Mouse (Mus musculus) neural tube, embryonic 10.5 days (tissue): ENCODE measurements around the gene Gm28036.
A peak's percentile ranks its signal among the peaks of the same experiment; 100 is the strongest.

Experiments
- DNase-seq: peaks from one replicate; pipeline ENCODE4 v3.0.0-alpha.2; 2017; ENCODE audit warnings: low spot score; ENCODE audit errors: extremely low spot score

Gene Gm28036

DNA sequence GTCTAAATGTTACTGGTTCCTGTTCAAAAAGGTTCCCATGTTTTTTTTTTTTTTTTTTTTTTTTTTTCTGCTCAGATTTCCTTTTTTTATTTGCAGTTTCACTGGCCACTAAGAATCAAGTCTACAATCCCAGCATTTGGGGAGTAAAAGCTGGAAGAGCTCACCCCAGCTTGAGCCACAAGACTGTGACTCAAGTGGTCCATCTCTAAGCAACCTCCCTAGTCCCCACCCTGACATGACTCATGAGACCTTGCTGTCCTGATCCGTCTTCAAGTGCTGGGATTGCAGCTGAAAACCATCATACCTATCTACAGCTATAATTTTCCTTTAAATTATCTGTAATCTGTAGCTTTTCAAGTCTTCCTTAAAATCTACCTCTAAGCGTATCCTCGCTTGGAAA is 42.4 kb downstream of the Gm28036 start:
- DNase-seq = no peak

DNA sequence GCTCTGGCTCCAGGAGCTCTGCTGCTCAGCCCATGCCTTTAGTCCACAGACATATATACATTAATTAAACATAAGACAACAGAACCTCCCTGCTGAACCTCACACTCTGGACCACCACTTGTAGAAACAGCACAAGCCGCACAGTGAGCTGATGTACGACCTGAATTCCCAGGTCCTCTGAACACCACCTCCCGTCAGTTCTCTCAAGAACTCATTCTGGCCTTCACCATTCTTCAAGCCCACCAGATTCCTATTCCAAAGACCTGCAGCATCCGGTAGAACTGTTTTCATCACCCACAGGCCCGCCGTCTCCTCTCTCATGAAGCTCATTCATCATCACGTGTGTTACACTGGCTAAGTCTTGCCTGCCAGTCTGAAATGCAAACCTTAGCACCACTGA is 46.5 kb downstream of the Gm28036 start:
- no peak for DNase-seq

DNA sequence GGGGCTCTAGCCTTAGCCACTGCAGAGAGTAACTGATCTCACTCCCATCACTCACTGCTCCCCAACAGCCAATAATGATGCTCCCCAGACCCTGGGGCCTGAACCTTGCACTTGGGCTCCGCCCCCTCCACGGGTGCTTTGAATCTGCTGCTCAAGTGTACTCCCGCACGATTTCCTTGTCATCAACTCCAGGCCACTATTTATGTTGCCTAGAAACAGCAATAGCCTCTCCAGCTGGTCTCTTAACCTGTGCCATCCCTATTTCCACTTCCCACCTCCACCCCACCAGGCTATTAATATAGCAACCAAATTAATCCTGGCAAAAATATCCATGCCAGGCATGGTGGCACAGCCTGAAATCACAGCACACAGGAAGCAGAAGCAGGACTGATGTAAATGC is 47.2 kb downstream of the Gm28036 start:
- no peak for DNase-seq

DNA sequence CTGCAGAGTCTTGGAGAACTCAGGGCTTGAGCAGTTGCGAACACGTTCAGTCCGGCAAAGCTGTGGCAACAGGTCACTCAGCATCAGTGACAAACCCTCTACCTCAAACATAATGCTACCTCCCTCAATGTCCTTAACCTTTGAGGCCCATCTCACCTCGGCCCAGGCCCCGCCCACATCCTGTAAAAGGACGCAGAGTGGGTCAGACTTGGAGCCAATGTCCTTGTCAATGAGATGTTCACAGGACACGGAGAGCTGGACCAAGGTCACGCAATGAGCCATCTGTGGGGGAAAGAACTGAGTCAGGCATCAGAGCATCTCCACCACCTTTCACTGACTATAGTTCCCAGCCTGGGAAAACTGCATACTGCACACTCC is 47.7 kb downstream of the Gm28036 start:
- no peak for DNase-seq

DNA sequence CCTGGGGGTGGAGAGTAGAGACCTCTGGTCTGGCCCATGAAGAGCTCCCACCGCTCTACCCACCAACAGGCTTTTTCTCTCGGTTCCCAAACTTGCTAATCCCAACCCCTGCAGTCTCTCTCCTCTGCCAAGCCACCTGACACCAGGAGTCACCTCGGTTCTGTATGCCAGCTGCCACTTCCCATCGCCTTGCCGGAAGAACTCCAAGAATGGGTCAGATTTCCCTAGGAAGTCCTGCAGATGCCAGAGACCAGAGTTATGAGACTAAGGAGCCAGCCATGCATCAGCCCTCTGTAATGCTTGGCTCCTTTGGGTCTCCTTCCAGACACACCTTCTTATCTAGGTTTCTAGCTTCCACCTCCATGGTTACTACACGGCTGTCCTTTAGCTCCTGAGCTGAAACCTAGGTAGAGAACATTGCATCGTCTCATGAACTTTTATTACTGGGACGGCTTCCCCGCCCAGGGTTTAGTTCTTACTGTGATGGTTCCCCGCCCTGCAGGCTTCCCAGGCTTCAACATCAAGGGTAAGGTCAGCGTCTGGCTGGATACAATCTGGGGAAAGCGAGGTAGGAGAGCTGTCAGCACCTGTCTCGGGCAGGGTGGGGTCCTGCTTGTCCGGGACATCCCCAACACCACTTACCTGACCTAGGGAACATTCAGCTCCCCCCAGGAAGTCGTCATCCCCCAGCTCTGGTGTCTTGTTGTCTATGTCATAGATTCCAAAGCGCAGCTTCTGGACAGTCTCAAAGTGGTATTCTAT is 48.3 kb downstream of the Gm28036 start:
- no peak for DNase-seq

DNA sequence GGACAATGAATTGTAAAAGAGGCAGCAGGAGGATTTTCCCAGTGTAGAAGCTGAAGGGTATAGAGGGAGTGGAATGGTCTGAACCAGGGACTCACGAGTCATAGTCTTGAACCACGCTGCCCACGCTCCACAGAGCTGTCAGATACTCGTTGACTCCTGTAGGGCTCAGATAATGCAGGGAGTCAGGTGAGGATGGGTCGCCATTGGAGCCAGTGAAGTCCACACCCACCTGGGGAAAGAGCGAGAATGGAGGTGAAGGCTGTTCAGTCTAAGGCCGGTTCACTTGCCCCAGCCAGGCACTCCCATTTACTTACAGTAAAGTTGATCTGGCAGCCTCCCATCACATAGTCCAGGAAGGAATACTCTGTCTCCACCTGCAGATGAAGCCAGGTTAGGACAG is 49.4 kb downstream of the Gm28036 start:
- DNase-seq = no peak

DNA sequence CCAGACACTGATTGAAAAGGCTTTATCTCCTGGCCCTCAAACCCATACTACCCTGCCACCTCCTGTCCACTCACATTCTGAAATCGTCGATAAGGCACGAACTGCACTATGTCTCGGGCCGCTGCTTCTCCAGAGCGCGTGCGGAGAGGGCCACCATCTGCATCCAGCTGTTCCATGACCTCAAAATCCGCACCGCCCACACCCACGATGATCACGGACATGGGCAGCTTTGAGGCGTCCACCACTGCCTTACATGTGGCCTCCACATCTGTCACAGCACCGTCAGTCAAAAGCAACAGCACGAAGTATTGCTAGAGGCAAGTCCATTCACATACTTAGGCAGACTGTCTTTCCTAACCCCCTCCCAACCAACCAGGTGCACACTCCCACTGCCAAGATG is 53.2 kb downstream of the Gm28036 start:
- no peak for DNase-seq

DNA sequence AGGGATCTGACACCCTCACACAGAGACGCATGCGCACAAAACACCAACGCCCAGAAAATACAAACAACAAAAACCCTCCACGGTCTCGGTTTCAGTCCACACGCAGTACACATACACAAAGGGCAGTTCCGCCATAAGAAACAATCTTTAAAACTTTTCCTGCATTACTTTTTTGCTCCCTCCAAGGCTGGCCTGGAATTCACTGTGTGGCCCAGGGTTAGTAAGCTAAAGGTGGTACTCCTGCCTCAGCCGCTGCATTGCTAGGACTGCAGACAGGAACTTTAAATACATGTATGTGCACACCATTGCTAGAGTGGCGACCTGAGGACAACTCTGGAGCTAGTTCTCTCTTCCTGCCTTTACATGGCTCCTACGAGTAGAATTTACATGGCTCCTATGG is 55.7 kb downstream of the Gm28036 start:
- DNase-seq = no peak

DNA sequence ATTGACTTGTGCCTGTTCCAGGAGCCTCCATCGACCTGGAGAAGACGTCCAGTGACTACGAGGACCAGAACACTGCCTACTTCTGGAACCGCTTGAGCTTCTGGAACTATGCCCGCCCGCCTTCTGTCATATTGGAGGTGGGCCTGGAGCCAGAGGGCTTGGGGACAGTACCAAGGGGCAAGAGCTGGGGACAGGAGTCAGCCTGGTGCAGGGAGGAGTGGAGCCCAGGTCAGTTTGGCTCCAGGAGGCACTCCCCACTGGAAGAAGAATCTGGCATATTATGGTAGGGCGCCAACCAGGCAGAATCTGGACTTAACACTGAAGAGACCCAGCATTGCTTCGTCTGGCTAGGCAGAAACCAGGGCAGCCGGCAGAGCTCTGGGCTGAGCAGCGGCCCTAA is 59.0 kb downstream of the Gm28036 start:
- no peak for DNase-seq

DNA sequence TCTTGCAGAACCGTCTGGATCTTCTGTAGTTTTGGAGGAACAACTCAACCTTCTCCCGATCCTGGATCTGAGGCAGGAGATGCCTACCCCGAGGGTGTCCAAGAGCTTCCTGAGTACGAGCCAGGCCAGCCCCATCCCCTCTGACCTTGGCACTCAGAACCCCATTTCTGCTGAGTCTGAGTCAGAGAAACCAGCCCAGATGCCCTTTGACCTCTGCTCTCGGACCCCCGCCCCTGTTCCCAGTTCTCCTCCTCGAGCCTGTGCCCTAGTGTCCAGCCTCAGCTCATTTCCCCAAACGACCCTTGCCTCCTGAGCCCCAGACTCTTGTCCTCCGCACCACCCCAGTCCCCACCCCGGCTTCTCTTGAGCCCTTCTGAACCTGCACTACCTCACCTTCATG is 60.8 kb downstream of the Gm28036 start:
- no peak for DNase-seq

DNA sequence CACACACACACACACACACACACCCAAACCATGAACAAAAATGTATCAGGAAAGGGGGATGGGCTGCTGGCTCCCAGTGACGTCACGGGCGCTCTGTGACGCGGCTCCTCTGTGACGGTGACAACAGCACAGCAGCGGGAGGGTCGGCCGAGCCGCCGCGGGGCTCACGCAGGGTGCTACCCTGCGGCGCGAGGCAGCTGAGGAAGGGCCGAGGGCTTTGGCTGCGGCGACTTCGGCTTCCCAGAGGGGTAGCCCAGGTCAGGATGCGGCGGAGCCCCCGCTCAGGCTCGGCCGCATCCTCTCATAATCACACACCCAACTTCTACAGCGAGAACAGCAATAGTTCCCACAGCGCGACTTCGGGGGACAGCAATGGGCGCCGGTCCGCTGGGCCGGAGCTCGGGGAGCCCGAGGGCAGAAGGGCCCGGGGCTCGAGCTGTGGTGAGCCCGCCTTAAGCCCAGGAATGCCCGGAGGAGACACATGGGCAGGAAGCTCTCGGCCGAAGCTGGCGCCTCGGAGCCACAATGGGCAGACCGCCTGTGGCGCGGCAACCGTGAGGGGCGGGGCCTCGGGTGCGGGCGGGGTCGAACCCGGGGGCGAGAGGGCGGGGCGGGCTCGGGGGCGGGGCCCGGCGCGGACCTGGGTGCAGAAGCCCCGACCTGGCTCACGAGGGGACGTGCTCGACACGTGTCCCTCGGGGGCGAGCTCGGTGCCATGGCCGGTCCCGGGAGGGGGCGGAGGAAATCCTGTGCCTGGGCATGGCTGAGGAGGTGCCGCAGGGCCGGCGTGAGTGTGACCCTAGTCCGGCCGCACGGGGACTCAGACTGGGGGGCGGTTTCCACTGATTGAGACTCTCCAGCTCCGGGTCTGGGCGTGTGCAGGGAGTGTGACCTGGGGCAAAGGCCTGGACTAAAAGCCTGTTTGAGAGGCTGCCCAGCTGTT is 61.5 kb downstream of the Gm28036 start, which contains the start of gene Spag4:
TSS of gene Spag4 (plus strand) at position 77 of the 943 bp plus-strand sequence.
- DNase-seq = peak; percentile 92

DNA sequence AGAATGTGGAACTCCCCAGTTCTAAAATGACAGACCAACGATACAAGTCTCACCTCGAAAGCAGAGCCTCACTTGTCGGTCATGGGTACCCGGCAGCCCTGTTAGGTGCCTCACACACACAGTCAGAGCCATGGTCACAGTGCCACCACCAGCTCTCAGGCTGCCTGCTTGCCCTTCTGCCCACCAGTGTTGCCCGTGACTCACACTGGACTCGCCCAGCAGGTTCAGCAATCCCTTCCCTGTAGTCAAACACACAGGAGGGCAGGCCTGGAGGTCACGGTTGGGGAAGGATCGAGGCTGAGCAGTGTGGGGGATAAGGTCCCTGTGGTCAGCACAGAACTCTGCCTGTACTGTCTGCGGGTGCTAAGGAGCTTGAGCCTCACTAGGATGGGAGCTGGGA is 74.1 kb downstream of the Gm28036 start, which contains the start of gene Fer1l4:
TSS of gene Fer1l4 (minus strand) at position 132 of the 400 bp plus-strand sequence.
- DNase-seq = no peak

DNA sequence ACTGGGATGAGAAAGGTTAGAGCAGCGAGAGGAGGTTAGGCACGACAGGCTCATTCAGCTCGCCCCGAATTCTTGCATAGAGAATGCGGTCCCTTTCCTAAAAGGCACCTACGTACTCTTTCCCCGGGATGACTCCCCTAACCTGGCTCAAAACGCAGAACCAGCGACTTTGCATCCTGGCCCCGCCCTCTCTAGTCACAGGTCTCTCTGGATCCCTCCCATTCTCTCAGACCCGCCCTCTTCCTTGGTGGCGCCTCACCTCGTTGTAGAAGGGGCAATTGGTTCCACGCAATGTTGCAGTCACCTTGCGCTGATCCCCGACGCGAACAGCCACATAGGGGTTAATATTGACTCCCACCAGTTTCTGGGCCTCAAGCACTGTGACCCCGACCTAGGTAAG is 79.0 kb downstream of the Gm28036 start:
- no peak for DNase-seq

DNA sequence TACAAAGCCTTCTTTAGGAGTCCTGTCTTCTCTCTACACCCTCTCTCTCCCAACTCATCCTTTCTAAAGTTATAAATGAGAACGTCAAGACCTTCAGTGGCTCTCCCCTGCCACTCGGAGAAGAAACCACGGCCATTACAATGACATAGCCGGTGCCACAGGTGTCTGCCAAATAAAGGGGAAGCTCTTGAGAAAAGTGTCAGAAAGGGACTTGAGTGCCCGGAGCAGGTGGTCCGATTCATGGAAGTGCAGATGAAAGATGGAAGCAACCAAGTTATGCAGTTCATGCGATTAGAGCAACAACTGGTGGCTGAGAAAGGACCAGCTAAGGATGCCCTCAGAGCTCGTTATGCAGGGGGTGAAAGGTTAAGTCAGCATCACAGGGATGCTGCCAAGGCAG is 84.0 kb downstream of the Gm28036 start:
- no peak for DNase-seq

DNA sequence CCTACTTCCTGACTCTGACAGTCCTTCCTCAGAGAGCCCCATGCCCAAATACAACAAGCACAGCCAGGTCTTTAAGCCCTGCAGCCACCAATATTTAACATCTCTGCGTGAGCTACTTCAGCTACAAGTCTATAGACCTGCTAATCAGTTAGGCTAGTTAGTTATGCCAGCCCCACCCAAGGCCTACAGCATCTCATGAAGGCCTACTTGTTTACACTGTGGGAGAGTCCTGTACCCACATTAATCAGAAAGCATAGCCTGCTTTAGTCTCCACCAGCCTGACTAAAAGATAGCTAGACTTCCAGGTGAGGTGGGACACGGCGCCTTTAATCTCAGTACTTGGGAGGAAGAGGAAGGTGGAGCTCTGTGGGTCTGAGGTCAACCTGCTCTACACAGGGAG is 87.5 kb downstream of the Gm28036 start:
- DNase-seq = no peak

DNA sequence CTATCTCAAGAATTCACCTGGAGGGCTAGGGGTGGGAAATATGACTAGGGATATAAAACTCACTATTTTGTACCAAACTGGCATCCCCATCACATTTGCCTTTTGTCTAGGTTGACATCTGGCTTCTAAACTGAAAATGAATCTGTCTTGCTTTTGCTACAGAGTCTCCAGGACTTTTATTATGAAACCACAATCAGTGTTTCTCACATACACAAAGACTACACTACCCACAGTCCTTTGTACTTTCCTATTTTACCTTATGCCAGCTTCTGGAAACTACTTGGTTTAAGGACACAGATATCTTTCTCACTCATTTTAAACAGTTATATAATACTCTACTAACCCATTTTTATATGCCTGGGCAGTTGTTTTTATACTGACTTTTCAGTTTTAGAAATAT is 101.4 kb downstream of the Gm28036 start:
- no peak for DNase-seq
